Mouse (Mus musculus) kidney, postnatal 4 days (tissue): ENCODE results near the gene Prune1.

ENCODE experiments used
- DNase-seq, 2 experiments: peaks; one replicate each; pipeline ENCODE4 v3.0.0; 2021; ENCODE audit warnings: mixed read lengths in 2 of 2

Gene Prune1

DNA sequence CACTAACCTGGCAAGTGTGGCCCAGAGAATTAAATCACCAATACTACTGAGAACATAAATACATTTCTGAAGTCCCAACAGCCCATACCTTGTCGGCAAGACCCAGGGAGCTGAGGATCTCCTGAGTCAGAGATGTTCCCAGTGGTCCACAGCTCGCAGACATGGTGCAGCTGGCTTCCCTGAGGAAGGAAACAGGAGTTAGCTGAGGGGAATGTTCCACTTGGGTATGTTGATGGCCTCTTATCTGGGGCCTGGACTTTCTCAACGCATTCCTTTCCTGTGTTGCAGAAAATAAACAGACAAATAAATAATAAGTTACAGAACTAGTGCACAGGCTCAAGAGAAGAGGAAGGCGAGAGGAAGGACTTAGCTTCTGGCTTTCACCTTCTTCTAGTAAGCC, 24.4 kb upstream of the Prune1 start:
- no peak for DNase-seq

DNA sequence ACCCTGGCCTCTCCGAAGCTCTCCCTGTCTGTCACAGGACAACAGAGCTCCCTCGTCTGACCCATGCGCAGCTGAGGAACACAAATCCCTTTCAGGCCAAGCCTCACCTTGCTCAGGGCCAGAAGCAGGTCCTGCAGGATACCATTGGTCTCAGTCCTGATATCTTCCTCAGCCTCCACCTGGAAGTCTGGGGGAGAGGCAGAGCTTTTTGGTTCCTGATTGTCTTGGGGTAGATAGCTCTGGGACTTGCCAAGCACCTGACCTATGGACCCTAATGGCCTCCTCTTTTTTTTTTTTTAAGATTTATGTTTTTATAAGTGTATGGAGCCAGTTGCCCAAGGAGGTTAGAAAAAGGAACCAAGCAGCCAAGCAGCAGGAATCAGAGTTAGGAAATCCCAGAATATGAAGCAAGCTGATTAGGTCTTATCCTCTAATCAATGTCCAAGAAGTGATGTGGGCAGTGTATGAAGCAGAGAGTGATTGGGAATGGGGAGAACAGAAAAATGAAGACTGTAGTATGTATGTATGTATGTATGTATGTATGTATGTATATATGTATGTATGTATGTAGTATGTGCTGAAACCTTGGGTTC, 19.4 kb upstream of the Prune1 start:
- no peak for DNase-seq

DNA sequence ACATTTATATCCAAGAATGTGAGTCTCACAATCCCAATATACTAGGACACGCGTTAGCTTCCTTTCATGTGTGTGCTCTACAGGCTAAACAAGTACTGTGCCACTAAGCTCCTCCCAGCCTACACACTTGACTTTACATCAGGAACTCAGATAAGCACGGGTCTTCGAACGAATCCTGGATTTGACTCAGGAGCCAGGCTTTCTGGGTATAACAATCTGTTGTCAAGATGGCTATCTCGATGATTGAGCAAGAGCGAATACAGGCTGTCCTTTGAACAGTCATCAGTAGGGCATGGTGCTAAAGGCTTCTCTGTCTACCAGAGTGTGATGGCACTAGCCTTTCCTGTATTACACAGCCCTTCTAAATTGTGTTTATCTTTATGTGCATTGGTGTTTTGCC, 16.1 kb upstream of the Prune1 start:
- DNase-seq: no peak

DNA sequence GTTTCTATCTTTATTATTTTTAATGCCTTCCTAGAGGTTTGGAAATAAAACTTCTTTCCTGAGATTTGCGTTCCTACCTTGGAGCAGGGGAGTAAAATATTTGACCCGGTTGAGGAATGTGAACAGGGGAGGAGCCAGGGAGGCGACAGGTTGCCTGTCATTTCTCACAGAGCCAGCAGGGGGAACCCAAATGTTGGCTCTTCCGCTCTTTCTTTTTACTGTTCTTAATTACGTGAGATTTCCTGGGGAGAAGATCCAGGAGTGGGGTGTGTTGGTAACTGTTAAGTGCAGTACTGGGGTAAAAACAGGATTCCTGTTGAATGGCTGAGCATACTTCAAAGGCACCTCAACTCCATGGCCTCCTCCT, 14.2 kb upstream of the Prune1 start:
- peak; percentile 70 to 76 for DNase-seq

DNA sequence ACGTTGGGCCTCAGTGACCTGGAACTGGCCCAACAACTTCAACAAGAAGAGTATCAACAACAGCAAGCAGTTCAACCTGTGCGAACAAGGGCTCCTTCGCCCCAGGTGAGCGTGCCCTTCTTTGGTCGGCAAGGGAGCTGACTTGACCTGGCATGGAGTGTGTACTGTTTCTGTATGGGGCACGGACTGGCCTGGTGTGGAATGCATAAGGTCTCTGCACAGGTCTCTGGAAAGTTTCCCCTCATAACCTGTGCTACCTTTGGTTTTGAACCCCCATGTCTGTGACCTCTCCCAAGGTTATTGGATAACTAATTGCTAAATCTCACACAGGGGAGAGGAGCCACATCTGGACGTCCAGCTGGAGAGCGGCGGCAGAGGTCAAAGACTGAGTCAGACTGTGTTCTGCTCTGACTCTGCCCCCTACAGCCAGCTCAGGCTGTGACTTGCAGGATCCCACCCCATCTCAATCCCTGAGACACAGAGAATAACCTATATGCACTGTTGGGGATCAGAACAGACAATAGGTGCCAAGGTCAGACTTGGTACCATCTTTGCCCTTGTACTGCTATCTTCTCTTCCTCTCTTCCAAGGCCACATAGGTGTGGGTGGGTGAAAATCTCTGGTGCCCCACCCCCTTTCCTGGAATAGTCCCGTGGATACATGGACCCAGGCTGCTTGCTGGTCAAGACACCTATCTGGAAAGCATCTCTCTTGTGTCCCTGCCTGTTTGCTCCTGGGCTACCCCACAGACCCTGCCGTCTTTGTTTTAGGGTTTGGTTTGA, 13.6 kb upstream of the Prune1 start:
- DNase-seq: peak; percentile 29 to 52

DNA sequence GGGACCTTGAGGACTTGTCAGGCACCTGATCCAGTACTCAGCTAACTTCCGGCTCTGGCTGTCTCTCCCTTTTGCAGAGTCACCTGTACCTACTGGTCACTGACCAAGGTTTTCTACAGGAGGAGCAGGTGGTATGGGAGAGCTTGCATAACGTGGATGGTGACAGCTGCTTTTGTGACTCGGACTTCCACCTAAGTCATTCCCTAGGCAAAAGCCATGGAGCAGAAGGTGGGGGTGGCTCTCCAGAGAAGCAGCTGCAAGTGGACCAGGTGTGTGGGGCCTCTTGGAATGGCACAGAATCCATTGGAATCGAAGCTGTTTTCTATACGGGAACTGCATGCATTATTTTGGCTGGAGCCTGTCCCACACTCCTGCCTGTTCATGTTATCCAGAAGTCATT, 12.8 kb upstream of the Prune1 start:
- DNase-seq: no peak

DNA sequence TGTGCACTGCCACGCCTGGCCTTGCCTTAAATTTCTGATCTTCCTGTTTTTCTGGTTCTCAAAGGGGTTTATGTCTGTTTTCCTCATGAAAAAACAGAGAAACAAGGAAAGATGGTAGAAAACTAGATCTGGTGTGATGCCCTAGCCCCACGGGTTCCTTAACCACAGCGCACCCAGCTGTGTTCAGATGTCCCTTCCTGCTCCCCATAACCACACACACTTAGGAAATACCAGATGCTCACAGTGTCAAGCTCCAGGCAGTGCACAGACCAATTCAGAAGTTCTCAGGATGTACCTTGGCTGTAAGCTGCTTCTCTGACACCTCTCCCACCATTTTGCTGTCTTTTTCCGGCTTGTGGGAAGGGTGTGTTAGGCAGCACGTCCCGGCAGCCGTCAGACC, 12.4 kb upstream of the Prune1 start:
- no peak for DNase-seq

DNA sequence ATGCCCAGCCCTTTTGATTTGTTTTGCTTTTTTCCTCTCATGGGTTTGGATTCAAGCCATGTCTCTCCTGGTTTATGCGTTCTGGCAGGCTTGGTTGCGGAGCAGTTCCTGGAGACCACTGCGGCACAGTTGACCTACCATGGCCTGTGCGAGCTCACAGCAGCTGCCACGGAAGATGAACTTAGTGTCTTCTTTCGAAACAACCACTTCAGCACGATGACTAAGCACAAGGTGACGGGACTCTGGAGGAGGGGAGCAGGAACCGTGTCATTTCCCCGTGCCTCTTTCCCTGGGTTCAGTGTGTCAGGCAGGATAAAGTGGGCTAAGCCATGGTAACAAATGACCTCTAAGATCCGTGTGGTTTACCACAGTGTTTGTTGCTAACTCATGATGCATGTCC, 11.7 kb upstream of the Prune1 start:
- peak in 1 of 2 experiments; percentile 30 for DNase-seq

DNA sequence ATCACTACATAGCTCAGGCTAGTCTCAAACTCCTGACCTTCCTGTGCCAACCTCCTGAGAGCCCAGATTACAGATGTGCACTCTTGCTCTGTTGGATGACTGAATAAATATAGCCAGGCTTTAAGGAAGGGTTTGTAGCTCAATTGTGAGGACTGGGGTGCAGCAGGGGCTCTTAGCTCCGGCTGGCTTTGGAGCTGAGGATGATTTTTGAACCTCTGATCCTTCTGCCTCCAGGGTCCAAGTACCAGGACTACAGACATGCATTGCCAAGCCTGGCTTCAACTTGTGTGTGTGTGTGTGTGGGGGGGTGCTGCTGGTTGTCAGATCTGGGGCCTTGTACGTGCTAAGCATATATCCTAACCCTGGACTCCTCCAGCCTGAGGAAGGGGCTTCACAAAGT, 11.0 kb upstream of the Prune1 start:
- DNase-seq: no peak

DNA sequence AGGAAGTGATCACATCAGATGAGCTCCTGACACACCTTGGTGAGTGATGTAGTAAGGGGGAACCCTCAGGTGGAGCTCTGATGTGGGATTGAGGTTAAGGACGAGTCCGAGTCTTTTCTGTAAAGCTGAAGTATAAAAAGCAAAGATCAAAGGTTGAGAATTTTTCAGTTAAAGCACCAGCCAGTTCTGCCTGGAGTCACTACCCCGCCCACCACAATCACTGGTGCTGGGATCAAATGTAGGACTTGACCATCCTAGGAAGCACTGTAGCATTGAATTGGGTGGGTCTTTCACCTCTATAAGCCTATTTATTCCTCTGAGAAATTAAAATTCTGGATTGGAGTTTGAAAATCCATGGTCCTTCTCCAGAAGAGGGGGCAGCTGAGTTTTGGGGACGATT, 9.2 kb upstream of the Prune1 start:
- DNase-seq: no peak

DNA sequence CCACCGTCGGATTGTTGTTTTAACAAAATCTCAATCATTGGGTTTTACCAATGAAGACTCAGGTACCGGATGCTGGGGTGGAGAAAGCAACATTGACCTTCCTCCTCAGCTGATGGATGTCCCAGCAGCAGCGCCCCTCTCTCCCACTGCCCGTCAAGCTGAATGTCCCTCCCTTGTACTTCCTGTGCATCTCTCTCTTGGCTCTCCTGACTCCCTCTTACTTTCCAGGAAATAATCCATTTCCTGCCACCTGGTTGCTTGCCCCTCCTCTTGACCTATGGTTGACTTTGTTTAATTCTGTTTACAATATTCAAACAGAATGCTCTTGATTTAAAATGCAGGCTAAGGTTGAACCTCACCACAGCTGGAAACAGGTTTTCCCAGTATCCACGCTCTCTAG, 8.3 kb upstream of the Prune1 start:
- DNase-seq: no peak

DNA sequence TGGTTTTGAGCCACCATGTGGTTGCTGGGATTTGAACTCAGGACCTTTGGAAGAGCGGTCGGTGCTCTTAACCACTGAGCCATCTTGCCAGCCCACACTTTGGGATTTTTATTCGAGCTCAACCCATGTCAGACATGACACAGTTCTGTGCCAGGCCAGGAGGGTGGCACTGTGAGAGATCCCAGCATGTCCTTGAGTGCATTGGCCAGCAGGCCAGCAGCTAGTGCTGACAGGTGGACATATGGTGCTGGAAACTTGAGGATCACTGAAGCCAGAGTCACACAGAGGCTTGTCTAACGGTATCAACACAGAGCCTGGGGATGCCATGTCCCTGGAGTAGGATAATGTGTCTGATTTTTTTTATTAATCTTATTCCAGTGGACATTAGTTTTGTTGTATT, 7.5 kb upstream of the Prune1 start:
- DNase-seq: no peak

DNA sequence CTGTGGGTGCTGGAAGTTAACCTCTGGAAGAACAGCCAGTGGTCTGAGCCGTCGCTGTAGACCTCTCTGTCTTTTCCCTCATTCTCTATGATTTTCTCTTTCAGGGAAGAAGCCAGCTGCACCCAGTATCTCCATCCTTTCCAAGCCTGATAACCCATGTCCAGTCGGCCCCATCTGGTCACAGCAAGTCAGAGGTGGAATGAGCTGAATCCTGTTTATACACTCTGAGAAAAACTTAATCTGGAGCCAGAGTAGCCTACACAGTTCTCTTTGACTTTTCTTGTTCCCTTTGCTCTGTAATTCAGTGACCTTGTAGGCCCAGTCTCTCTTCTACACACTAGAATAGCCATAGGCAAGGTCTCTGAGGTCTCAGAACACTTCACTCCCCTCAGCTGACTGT, 5.7 kb upstream of the Prune1 start:
- DNase-seq: no peak

DNA sequence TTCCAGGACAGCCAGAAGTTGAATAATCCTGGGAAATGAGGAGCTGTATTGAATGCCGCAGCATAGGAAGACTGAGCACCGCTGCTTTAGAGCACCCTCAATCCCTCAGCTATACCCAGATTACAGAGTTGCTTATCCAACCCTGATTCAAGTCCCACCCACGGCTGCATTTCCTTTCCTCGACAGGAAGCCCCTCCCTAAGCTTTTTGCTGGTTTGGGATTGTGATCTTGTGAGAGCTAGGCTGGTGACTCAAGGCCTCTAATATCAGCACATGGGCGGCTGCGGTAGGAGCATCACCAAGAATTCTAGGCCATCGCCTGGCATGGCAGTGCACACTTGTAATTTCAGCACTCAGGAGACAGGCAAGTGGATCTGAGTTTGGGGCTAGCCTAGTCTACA, 4.6 kb upstream of the Prune1 start:
- DNase-seq: peak in 1 of 2 experiments; percentile 15

DNA sequence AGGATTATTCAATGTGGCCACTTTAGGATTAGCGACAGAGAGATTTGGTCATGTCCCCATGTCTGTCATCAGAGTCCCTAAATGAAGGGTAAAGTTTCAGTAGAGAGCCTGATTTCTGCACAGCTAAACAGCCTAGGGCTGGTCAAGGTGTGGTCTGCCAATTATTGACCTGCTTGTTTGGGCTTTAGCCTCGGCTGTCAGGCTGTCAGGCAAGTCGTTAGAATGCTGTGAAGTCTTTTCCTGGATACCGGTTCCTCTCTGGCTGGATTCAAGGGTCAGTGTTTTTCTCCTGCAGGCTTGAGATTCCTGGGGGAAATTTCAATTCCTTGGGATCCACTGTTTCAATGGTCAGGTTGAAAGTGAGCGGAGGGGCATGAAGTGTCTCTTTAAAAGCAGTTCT, 4.1 kb upstream of the Prune1 start:
- DNase-seq: peak in 1 of 2 experiments; percentile 35

DNA sequence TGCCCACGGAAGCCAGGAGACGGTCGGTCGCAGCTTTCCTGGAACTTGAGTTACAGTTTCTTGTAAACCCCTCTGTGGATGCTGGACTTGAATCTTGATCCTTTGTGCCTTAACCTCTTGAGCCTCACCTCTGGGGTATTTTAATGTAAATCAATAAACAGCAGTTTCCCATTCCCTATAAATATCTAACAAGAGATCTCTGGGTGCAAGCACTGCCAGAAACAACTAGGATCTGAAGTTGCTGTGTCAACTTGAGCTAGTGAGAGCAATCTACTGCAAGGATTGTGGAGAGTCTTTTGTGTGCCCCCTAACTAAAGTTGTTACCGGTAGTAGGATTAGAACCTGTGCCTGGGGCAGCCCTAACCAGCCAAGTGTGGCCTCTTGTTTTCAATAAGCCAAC, 3.5 kb upstream of the Prune1 start:
- no peak for DNase-seq

DNA sequence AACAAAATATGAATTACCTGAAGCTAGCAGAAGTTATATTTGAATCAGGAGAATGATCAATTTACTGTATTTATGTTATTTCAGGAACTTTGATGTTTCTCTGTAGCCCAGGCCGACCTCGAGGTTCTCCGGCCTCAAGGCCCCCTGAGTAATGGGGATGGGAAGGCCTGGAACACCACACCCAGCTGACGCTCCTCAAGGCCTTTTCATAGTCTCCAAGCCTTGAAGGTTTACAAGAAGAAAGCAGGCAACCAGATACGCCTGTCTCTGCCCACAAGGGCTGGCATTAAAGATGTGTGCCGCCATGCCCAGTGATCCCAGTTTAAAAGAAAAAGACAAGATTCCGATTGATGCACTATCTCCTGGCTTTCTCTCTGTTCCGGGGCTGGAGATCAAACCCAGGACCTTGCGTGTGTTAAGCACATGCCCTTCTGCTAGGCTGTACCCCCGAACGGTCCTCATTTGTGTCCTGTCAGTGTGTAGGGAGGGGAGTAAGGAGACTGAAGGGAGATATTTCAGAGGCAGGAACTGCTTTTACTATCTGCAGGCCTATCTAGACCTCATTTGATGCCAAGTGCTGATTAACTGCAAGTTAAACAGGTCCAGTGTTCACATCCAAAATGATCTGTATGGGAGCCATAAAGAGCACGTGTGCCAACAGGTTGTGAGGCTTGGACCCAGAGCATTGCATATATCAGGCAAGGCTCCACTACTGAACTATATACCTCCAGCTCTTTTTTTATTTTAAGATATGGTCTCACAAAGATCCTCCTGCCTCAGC, 2.8 kb upstream of the Prune1 start:
- no peak for DNase-seq

DNA sequence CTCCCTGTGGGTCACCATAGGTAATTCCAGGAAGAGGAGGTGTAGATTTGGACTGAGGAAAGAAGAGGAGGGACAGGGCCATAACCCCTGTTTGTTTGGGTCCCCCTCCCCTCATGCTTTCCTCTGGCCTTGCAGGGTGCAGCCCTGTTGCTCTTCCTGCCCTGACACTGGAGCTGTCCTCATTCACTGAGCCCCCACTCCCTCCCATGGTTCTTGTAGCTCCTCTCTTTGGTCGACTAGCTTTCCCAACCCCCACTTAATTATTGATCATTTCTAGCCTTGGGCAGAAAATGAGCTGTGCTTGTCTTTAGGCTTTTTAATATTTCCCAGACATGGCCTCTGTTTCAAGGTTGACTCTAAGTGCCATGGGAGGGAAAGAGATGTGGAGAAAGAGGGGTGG, 2.2 kb upstream of the Prune1 start:
- DNase-seq: no peak

DNA sequence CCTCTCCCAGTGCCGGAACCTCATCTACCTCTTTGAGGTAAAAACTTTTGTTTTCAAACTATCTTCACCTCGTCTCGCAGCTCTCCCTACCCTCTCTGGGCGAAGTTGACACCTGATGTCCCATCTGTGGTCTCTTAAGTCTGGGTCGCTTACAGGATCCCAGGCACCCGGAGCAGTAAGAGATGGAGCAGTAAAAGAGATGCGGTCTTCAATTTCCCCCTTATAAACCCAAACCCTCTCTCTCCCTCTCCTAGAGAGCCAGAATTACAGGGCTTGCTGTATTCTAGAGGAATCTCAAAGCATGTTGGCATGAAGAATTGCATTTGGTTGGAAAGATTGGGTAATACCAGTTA, 1.7 kb upstream of the Prune1 start:
- no peak for DNase-seq

DNA sequence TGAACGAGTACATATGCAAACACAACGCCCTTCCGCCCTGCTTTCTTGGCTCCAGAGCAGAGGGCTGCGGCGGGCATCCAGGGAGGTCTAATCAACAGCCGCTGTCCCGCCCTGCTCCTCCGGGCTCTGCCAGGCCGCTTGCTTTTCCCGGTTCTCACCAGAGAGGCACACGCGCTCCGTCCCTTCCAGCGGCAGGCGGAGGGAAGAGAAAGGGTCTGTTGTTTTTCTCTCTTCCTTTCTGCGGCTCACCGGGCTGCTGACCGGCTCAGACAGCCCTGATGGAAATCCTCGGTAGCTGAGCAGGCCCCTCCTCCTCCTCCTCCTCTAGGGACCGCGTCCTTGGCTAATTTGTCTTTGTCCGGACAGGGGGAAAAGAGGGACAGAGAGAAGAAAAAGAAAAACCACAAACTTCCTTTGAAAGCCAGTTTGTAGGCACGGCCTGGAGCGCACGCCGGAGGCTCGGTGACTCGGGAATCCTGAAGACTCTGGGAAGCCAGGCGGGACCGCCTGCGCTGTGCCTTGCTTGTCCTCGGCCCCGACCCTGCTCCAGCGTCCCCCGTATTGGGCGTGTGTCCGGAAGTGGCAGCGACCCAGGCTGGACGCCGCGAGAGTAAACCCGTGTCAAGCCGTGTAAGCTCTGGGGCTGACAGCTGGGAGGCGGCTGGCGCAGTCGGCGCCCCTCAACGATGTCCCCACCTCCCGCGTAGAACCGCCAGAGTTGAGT, 1.2 kb upstream of the Prune1 start:
- peak; percentile 86 to 91 for DNase-seq

DNA sequence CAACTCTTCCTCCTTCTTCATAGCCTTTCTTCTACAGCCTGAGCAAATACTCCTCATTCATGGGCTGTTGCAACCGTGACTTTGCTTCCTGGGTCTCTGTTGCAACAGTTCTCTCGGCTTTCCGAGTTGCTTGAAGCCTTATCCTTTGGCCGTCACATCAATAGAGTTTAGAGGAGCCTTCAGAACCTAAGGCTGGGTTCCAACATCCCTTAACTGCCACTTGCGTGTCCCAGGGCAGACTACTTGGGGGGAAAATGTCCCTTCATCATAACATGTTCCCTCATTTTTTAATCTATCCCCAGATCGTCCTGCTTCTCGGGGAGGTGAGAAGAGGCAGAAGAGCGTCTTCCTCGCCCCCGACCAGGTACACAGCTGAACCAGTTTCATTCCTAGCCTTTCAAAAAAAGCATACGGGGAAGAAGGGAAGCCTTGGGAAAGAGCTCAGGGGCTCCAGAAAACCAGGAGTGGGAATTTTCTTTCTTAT, 547 bp upstream of the Prune1 start:
- peak; percentile 27 to 44 for DNase-seq

DNA sequence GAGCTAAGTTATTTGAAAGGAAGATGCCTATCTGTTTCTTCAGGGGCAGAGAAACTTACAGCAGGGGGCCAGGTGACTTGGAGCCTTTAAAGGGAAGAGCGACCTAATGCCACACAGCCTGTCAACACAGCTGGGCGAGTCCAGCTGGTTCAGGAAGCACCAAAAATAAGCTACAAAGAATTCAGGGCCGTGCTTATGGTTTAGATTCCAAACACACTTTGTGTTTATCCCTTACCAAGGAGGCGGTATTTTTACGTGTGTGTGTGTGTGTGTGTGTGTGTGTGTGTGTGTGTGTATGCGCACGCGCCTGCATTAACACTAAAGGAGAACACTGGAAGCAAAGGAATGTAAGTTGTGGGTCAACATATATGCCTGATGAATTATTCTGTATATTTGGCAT, 1.1 kb downstream of the Prune1 start:
- DNase-seq: peak; percentile 54 to 64

DNA sequence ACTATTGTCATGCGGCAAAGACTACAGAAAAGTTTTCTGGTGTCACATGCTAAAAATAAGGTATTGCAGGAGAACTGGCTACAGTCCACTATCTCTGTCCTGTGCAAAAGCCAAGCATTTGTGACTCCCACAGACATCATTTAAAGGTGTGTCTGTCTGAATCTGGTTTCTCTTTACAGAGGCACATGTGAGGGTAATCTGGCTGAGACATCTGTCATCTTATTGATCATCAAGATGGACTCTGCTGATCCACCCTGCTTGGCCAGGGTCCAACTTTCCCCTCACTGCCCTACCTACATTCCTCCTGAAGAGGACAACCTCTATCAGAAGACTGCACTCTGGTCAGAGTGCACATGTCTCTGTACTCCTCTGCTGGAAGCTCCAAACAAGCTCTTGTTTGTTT, 4.7 kb downstream of the Prune1 start:
- peak in 1 of 2 experiments; percentile 44 for DNase-seq
